Mouse (Mus musculus): Measurements from ENCODE around the gene Tmem163.

- no peak for TF ChIP-seq CTCF (IDR thresholded peaks at IDR 0.05; ENCODE audit: low read depth)
- TF ChIP-seq EP300 (IDR thresholded peaks at IDR 0.05; ENCODE audit: low read depth), result no peak
Observed at GRCm38 (mm10) chr1:127441007-127441406, 238.3 kb downstream of the Tmem163 start.
